Mouse (Mus musculus) G1E-ER4 (cell line): ENCODE results near the gene 1700080O16Rik. TPM values are rescaled to one million over a fixed set of nuclear protein-coding genes. Genes with fewer than 3 reads are reported as not detected.

Source experiments
- GATA1 ChIP-seq: IDR thresholded peaks from one replicate; pipeline ENCODE4 v1.8.0; 2012; ENCODE audit warnings: low read length, inconsistent platforms
- polyA plus RNA-seq: library from polyadenylated mRNA; stranded (reverse); fragments of >175 nt; gene quantifications from 2 replicates; pipeline ENCODE4 v1.2.3, GENCODE M21; 2012

1700080O16Rik gene
- not detected in 2 replicates for polyA plus RNA-seq

GRCm38 (mm10) chrX:51972672-51973071 lies at the start of gene 1700080O16Rik:
TSS of gene 1700080O16Rik (minus strand) at chrX:51972772.
- TF ChIP-seq GATA1: no peak

GRCm38 (mm10) chrX:52017660-52018059 lies 45.1 kb upstream of the 1700080O16Rik start:
- TF ChIP-seq GATA1: no peak

GRCm38 (mm10) chrX:52000072-52000471 lies 27.5 kb upstream of the 1700080O16Rik start:
- TF ChIP-seq GATA1: no peak

DNA sequence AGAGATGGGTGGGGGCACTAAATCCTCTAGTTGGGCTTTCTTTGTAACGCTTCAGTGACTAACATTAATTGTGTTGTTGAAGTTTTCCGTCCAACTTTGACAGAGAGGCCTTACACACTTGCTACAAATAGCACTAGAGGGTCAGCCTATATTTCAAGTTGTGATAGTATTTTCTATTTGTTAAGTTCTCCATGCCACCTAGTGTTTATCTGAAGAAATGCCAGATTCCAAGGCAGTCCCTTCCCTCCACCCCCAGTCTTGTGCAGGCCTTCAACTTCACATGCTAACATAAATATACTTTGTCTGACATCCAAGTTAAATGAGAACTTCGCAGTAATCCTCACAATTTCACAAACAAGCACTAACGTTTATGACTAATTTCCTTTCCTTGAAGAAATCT lies 26.9 kb upstream of the 1700080O16Rik start:
- TF ChIP-seq GATA1: no peak

DNA sequence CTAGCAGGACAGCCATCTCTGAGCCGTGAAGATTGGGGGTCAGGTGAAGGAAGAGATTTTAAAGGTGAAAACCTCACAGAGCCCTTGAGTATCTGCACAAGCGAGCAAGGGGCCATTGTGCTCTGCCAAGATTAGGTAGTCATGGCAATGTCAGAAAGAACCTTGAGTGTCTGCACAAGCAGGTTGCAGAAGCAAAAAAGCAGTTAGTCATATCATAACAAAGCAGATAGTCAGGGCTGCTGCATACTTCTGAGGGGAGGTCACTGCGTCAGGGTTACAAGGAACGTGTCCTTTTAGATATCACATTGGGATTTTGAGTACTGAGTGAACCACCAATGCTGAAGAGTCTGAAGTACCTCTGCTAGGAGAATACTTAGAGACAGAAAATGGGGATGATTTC lies 3.8 kb upstream of the 1700080O16Rik start:
- no peak for TF ChIP-seq GATA1

DNA sequence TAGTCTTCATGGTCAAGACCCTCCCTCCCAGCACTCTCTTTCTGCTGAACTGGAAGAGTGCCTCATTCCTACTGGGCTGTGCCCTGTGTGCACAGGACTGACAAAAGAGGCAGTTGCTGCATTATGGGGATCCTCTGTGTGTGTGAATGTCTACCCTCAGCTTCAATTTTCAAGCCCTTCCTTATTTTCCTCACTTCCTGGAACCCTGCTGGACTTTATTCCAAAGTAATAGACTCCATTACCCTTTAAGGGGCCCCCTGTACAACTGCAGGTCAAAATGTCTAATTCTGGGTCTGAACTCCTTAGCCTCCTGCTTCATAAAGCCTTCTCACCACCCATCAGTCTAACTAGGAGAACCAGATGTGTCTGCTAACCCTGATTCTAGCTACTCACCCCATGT lies 2.0 kb upstream of the 1700080O16Rik start:
- no peak for TF ChIP-seq GATA1

DNA sequence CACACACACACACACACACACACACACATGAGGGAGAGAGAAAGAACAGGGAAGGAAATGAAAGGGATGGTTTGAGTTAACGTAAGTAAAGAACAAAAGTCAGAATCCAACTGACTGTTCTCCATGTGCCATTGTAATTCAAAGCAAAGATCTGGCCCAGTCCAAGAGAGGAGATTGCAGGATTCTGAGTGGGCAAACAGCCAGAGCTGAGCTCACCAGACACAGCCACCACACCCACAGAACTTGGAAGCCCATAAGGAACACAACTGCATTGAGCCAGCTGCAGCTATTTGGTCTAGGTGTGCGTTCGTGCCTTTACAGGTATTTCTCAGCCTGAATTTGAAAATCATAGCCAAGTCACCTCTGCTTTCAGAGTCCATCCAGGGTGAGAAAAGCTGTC lies 24.5 kb downstream of the 1700080O16Rik start:
- TF ChIP-seq GATA1: no peak

- no peak for TF ChIP-seq GATA1
These were observed 34.5 kb downstream of the 1700080O16Rik start for GRCm38 (mm10) chrX:51938076-51938475.

GRCm38 (mm10) chrX:51919091-51919490 lies 53.5 kb downstream of the 1700080O16Rik start:
- no peak for TF ChIP-seq GATA1

Other genes starting within 250 kb of the 1700080O16Rik start
- not detected in 2 replicates for gene Usp26, start 171.5 kb downstream of the 1700080O16Rik start, polyA plus RNA-seq
- 26.3 and 26.6 TPM in 2 replicates for gene Gpc4, start 192.5 kb upstream of the 1700080O16Rik start, polyA plus RNA-seq